Mouse (Mus musculus) intestine, embryonic 16.5 days (tissue): Measurements from ENCODE around the gene Olfr767. TPM values are rescaled to one million over a fixed set of nuclear protein-coding genes. Genes with fewer than 3 reads are reported as not detected.

Experiments used
- ATAC-seq: fragments of 200-750 bp; cut with Nextera tagmentation; 2 replicates; pipeline ENCODE4 v1.8.0; 2017; ENCODE audit warnings: moderate TSS enrichment, moderate library complexity
- H3K27ac ChIP-seq: fragments of 300-500 bp; sonication (generic); 2 replicates; pipeline ENCODE4 v1.5.1; 2014; ENCODE audit warnings: mild to moderate bottlenecking, low read length
- H3K27me3 ChIP-seq: fragments of 300-500 bp; sonication (generic); replicated peaks from 2 replicates; pipeline ENCODE4 v1.6.1; 2014; ENCODE audit warnings: low read length, control low read depth, mixed read lengths; ENCODE audit not compliant: control insufficient read depth, insufficient read depth
- H3K36me3 ChIP-seq: fragments of 300-500 bp; sonication (generic); 2 replicates; pipeline ENCODE4 v1.6.1; 2014; ENCODE audit warnings: low read length, control low read depth; ENCODE audit not compliant: control insufficient read depth, insufficient read depth
- H3K4me1 ChIP-seq: fragments of 300-500 bp; sonication (generic); 2 replicates; pipeline ENCODE4 v1.6.1; 2014; ENCODE audit warnings: low read length, control low read depth, mixed read lengths; ENCODE audit not compliant: control insufficient read depth, insufficient read depth
- H3K4me2 ChIP-seq: fragments of 300-500 bp; sonication (generic); 2 replicates; pipeline ENCODE4 v1.6.1; 2014; ENCODE audit warnings: low read depth, low read length, control low read depth
- H3K4me3 ChIP-seq: fragments of 300-500 bp; sonication (generic); 2 replicates; pipeline ENCODE4 v1.5.1; 2014; ENCODE audit warnings: mild to moderate bottlenecking, low read length
- H3K9ac ChIP-seq: fragments of 300-500 bp; sonication (generic); 2 replicates; pipeline ENCODE4 v1.6.1; 2014; ENCODE audit warnings: low read depth, low read length
- H3K9me3 ChIP-seq: fragments of 300-500 bp; sonication (generic); 2 replicates; pipeline ENCODE4 v1.6.1; 2016; ENCODE audit warnings: low read length, control low read depth; ENCODE audit not compliant: control insufficient read depth
- whole genome bisulfite sequencing: fragments of 180-500 bp; shearing (Covaris S2); extraction: QIAGEN DNeasy Blood & Tissue Kit; methylation state at CpG from one replicate; pipeline ENCODE4 v1.1.7; 2014; 5-methylcytosine and 5-hydroxymethylcytosine counted together
- polyA plus RNA-seq: library from polyadenylated mRNA; unstranded; fragments of >200 nt; fragmentation: Nextera tagmentation; extraction: Ambion mirVana; gene quantifications from 2 replicates; pipeline ENCODE4 v1.2.1, GENCODE M21; 2015

The Olfr767 gene
- polyA plus RNA-seq, 1 experiment from 2014 or later: not detected

DNA sequence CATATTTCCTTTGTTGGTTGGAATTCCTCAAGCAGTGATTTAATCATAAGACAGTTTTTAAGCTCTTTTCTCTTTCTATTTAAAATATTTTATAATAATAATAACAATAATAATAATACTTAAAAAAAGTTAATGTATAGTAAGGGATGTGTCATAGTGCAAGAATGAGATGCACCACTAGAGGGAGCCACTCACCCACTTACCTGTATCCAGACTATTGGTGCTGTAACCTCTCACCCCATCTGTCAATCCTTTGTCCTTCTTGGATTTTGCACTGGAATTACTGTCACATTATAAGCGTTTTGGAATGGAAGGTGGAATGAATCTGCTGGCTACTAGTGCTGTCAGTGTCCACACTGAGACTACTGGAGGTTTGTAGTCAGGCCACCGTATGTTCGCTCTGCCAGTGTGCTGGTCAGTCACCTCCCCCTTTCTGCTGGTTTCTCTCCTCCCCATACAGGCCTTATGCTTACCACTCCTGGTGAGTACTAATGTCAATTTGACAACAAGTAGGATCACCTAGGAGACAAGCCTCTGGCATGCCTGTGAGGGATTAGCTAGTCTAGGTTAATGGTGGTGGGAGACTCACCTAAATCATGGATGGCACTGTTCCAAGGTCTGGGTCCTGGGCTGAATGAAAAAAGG lies 56.6 kb downstream of the Olfr767 start:
- Histone ChIP-seq H3K9ac (no peak overlapping the region), H3K4me3 (no peak overlapping the region)
- no peak for ATAC-seq

More for the DNA sequence above, 56.6 kb downstream of the Olfr767 start:
- Histone ChIP-seq H3K27ac (no peak overlapping the region), H3K27me3 (no peaks in the 10 kb centered on the region), H3K36me3 (no peaks in the 10 kb centered on the region), H3K4me2 (no peak overlapping the region), H3K9me3 (no peaks in the 10 kb centered on the region), H3K4me1 (no peaks in the 10 kb centered on the region)
- 63% methylated on average over 3 of the region's 3 CpGs for WGBS

Other genes starting within 250 kb of the Olfr767 start
- 2.1 and 2.2 TPM in 2 replicates for gene Gdf11, start 191.2 kb downstream of the Olfr767 start, polyA plus RNA-seq
- gene Cd63, start 181.9 kb downstream of the Olfr767 start, polyA plus RNA-seq: 794 TPM in 2 replicates
- 18.6 and 18.8 TPM in 2 replicates for gene Rdh5, start 160.0 kb downstream of the Olfr767 start, polyA plus RNA-seq
- gene Bloc1s1, start 158.9 kb downstream of the Olfr767 start, polyA plus RNA-seq: 208 and 220 TPM in 2 replicates
- gene Itga7, start 149.1 kb downstream of the Olfr767 start, polyA plus RNA-seq: 3.3 and 3.7 TPM in 2 replicates
- 23.2 and 28.6 TPM in 2 replicates for gene Mettl7b, start 121.9 kb downstream of the Olfr767 start, polyA plus RNA-seq
- not detected in 2 replicates for gene Olfr9, start 93.5 kb downstream of the Olfr767 start, polyA plus RNA-seq
- not detected in 2 replicates for gene Olfr763, start 72.1 kb downstream of the Olfr767 start, polyA plus RNA-seq
- not detected in 2 replicates for gene Olfr764-ps1, start 43.0 kb downstream of the Olfr767 start, polyA plus RNA-seq
- not detected in 2 replicates for gene Olfr765, start 32.9 kb downstream of the Olfr767 start, polyA plus RNA-seq
- not detected in 2 replicates for gene Olfr766-ps1, start 13.9 kb downstream of the Olfr767 start, polyA plus RNA-seq
- gene Olfr768, start 16.5 kb upstream of the Olfr767 start, polyA plus RNA-seq: not detected in 2 replicates
- gene Olfr769, start 35.0 kb upstream of the Olfr767 start, polyA plus RNA-seq: not detected in 2 replicates
- not detected in 2 replicates for gene Olfr770, start 56.1 kb upstream of the Olfr767 start, polyA plus RNA-seq
- gene Olfr771, start 81.8 kb upstream of the Olfr767 start, polyA plus RNA-seq: not detected in 2 replicates
- not detected in 2 replicates for gene Olfr772, start 95.0 kb upstream of the Olfr767 start, polyA plus RNA-seq
- not detected in 2 replicates for gene Olfr773, start 104.5 kb upstream of the Olfr767 start, polyA plus RNA-seq
- not detected in 2 replicates for gene Olfr774, start 153.3 kb upstream of the Olfr767 start, polyA plus RNA-seq
- gene Olfr775, start 165.5 kb upstream of the Olfr767 start, polyA plus RNA-seq: not detected in 2 replicates
- gene Olfr776, start 176.2 kb upstream of the Olfr767 start, polyA plus RNA-seq: not detected in 2 replicates
- gene Olfr777, start 188.6 kb upstream of the Olfr767 start, polyA plus RNA-seq: not detected in 2 replicates
- gene Olfr780, start 235.2 kb upstream of the Olfr767 start, polyA plus RNA-seq: not detected in 2 replicates
- not detected in 2 replicates for gene Olfr781, start 245.9 kb upstream of the Olfr767 start, polyA plus RNA-seq